Mouse (Mus musculus) bone marrow macrophage, adult 2 months (primary cell): ENCODE measurements around the gene Cyp46a1.

Experiments used
- CTCF ChIP-seq: IDR thresholded peaks from 2 replicates; pipeline ENCODE4 v1.5.1; 2012; ENCODE audit warnings: low read depth, mild to moderate bottlenecking, low read length, moderate library complexity
- POLR2A ChIP-seq: IDR thresholded peaks from 2 replicates; pipeline ENCODE4 v1.6.1; 2012; ENCODE audit warnings: mild to moderate bottlenecking, low read depth, low read length, borderline replicate concordance

- TF ChIP-seq CTCF (no peak), POLR2A (no peak)
Observed at GRCm38 (mm10) chr12:108367909-108368308, 33.7 kb downstream of the Cyp46a1 start.
